Mouse (Mus musculus) lung, postnatal 0 days (tissue): Measurements from ENCODE around the gene Gsta3. TPM values are rescaled to one million over a fixed set of nuclear protein-coding genes. Genes with fewer than 3 reads are reported as not detected.

ENCODE experiments used
- ATAC-seq: fragments of 200-750 bp; cut with Nextera tagmentation; 2 replicates; pipeline ENCODE4 v1.8.0; 2017; ENCODE audit warnings: moderate library complexity
- DNase-seq: peaks from one replicate; pipeline ENCODE4 v3.0.0-alpha.2; 2016; ENCODE audit warnings: low spot score
- H3K27ac ChIP-seq: fragments of 300-500 bp; sonication (generic); 2 replicates; pipeline ENCODE4 v1.5.1; 2014; ENCODE audit warnings: antibody characterized with exemption, mild to moderate bottlenecking, low read length, mixed read lengths
- H3K27me3 ChIP-seq: fragments of 300-500 bp; sonication (generic); replicated peaks from 2 replicates; pipeline ENCODE4 v1.6.1; 2014; ENCODE audit warnings: low read length, mixed read lengths; ENCODE audit not compliant: insufficient read depth
- H3K36me3 ChIP-seq: fragments of 300-500 bp; sonication (generic); 2 replicates; pipeline ENCODE4 v1.6.1; 2014; ENCODE audit warnings: low read length, mixed read lengths; ENCODE audit not compliant: insufficient read depth
- H3K4me1 ChIP-seq: fragments of 300-500 bp; sonication (generic); 2 replicates; pipeline ENCODE4 v1.6.1; 2014; ENCODE audit warnings: antibody characterized with exemption, low read depth, low read length, mixed read lengths; ENCODE audit not compliant: insufficient read depth
- H3K4me2 ChIP-seq: fragments of 300-500 bp; sonication (generic); replicated peaks from 2 replicates; pipeline ENCODE4 v1.6.1; 2014; ENCODE audit warnings: low read depth, mild to moderate bottlenecking, low read length, moderate library complexity, mixed read lengths
- H3K4me3 ChIP-seq: fragments of 300-500 bp; sonication (generic); 2 replicates; pipeline ENCODE4 v1.5.1; 2014; ENCODE audit warnings: low read depth, low read length
- H3K9ac ChIP-seq: fragments of 300-500 bp; sonication (generic); replicated peaks from 2 replicates; pipeline ENCODE4 v1.6.1; 2014; ENCODE audit warnings: low read depth, mild to moderate bottlenecking
- H3K9me3 ChIP-seq: fragments of 300-500 bp; sonication (generic); 2 replicates; pipeline ENCODE4 v1.6.1; 2016; ENCODE audit warnings: low read length, mixed read lengths
- CTCF ChIP-seq: IDR thresholded peaks from 2 replicates; pipeline ENCODE4 v1.5.1; 2016; ENCODE audit warnings: antibody characterized with exemption, mild to moderate bottlenecking
- EP300 ChIP-seq: IDR thresholded peaks from 2 replicates; pipeline ENCODE4 v1.6.1; 2016; ENCODE audit warnings: antibody characterized with exemption, mild to moderate bottlenecking, control low read depth
- WGBS: fragments of 180-500 bp; shearing (Covaris S2); extraction: QIAGEN DNeasy Blood & Tissue Kit; methylation state at CpG from one replicate; pipeline ENCODE4 v1.1.7; 2014; 5-methylcytosine and 5-hydroxymethylcytosine counted together
- polyA plus RNA-seq: library from polyadenylated mRNA; unstranded; fragments of >200 nt; fragmentation: Nextera tagmentation; extraction: Ambion mirVana; gene quantifications from 2 replicates; pipeline ENCODE4 v1.2.1, GENCODE M21; 2015

The Gsta3 gene
- polyA plus RNA-seq, 1 experiment from 2014 or later: 23.5 TPM

GRCm38 (mm10) chr1:21230376-21230775, 10.0 kb upstream of the Gsta3 start:
- H3K4me3 ChIP-seq: no peak overlapping the region
- ATAC-seq (no peak), DNase-seq (no peak)
- H3K36me3 ChIP-seq: no peaks in the 10 kb centered on the region
- no peaks in the 10 kb centered on the region for H3K9me3 ChIP-seq
- H3K27ac ChIP-seq: no peak overlapping the region
- no peak for TF ChIP-seq CTCF
- TF ChIP-seq EP300: no peak
- H3K4me2 ChIP-seq: no peak overlapping the region
- WGBS: 78% methylated on average over 2 of the region's 2 CpGs
- H3K9ac ChIP-seq: no peak overlapping the region
- no peaks in the 10 kb centered on the region for H3K27me3 ChIP-seq
- H3K4me1 ChIP-seq: no peaks in the 10 kb centered on the region

GRCm38 (mm10) chr1:21231744-21232464, 8.5 kb upstream of the Gsta3 start:
- Histone ChIP-seq H3K4me1 (no peaks in the 10 kb centered on the region), H3K9ac (no peak overlapping the region), H3K27ac (peak overlapping the region; percentile 51; the same call in 1 of the 2 replicates), H3K9me3 (no peaks in the 10 kb centered on the region), H3K36me3 (no peaks in the 10 kb centered on the region), H3K4me3 (no peak overlapping the region), H3K27me3 (no peaks in the 10 kb centered on the region), H3K4me2 (no peak overlapping the region)
- TF ChIP-seq CTCF (no peak; the same call in 1 of the 2 replicates), EP300 (peak; percentile 74)
- DNase-seq (peak; percentile 72), ATAC-seq (peak; percentile 80)
- WGBS: 40% methylated on average over 5 of the region's 5 CpGs

GRCm38 (mm10) chr1:21232516-21232915, 7.9 kb upstream of the Gsta3 start:
- Histone ChIP-seq H3K36me3 (no peaks in the 10 kb centered on the region), H3K9me3 (no peaks in the 10 kb centered on the region), H3K4me3 (no peak overlapping the region), H3K27me3 (no peaks in the 10 kb centered on the region), H3K4me2 (no peak overlapping the region), H3K4me1 (no peaks in the 10 kb centered on the region), H3K9ac (no peak overlapping the region), H3K27ac (0 out of 2 replicates have a peak overlapping the region, but pooled peaks have one; percentile 15)
- no peak for ATAC-seq
- DNase-seq: no peak
- TF ChIP-seq EP300 (no peak), CTCF (no peak)
- WGBS: 69% methylated on average over 1 of the region's 1 CpGs

- H3K36me3 ChIP-seq: no peaks in the 10 kb centered on the region
- no peaks in the 10 kb centered on the region for H3K9me3 ChIP-seq
- DNase-seq (no peak), ATAC-seq (no peak)
- H3K27ac ChIP-seq: no peak overlapping the region
- WGBS: 71% methylated on average over 6 of the region's 6 CpGs
- no peak overlapping the region for H3K9ac ChIP-seq
- TF ChIP-seq CTCF (no peak), EP300 (peak; percentile 72)
- H3K27me3 ChIP-seq: no peaks in the 10 kb centered on the region
- peaks cover 5% of the 10 kb centered on the region; the same call in 1 of the 2 replicates for H3K4me1 ChIP-seq
- H3K4me3 ChIP-seq: no peak overlapping the region
- no peak overlapping the region for H3K4me2 ChIP-seq
Observed at GRCm38 (mm10) chr1:21235359-21235758, 5.0 kb upstream of the Gsta3 start.

- no peak for ATAC-seq
- Histone ChIP-seq H3K4me2 (no peak overlapping the region; the same call in 1 of the 2 replicates), H3K4me3 (no peak overlapping the region), H3K4me1 (peaks cover 5% of the 10 kb centered on the region; the same call in 1 of the 2 replicates), H3K9ac (no peak overlapping the region), H3K9me3 (no peaks in the 10 kb centered on the region), H3K36me3 (no peaks in the 10 kb centered on the region), H3K27ac (no peak overlapping the region), H3K27me3 (no peaks in the 10 kb centered on the region; the same call in 1 of the 2 replicates)
- no peak for TF ChIP-seq EP300
- no peak for TF ChIP-seq CTCF
- DNase-seq: no peak
- 88% methylated on average over 1 of the region's 1 CpGs for WGBS
Observed at GRCm38 (mm10) chr1:21241096-21241495, 707 bp downstream of the Gsta3 start.

- Histone ChIP-seq H3K9me3 (no peaks in the 10 kb centered on the region), H3K27me3 (no peaks in the 10 kb centered on the region; the same call in 1 of the 2 replicates), H3K27ac (no peak overlapping the region), H3K4me1 (peaks cover 5% of the 10 kb centered on the region; the same call in 1 of the 2 replicates), H3K9ac (no peak overlapping the region), H3K36me3 (no peaks in the 10 kb centered on the region), H3K4me2 (no peak overlapping the region), H3K4me3 (no peak overlapping the region)
- ATAC-seq: no peak
- no peak for DNase-seq
- 61% methylated on average over 4 of the region's 4 CpGs for WGBS
- TF ChIP-seq CTCF (no peak), EP300 (no peak)
Observed at GRCm38 (mm10) chr1:21244290-21244960, 4.0 kb downstream of the Gsta3 start.
